Mouse (Mus musculus): Measurements from ENCODE around the gene Sh3bp4.

Sh3bp4 gene

GRCm38 (mm10) chr1:89187441-89187840 is 117.2 kb downstream of the Sh3bp4 start:
- DNase-seq (ENCODE audit: low spot score), result no peak

- no peak for DNase-seq (ENCODE audit: low spot score)
Observed at GRCm38 (mm10) chr1:89188091-89188490, 117.9 kb downstream of the Sh3bp4 start.

GRCm38 (mm10) chr1:89189204-89189603 is 119.0 kb downstream of the Sh3bp4 start:
- no peak for DNase-seq (ENCODE audit: low spot score)

- no peak for DNase-seq (ENCODE audit: low spot score)
Observed at GRCm38 (mm10) chr1:89190621-89191020, 120.4 kb downstream of the Sh3bp4 start.

- peak; percentile 47 for DNase-seq (ENCODE audit: low spot score)
Observed at GRCm38 (mm10) chr1:89191127-89191740, 121.0 kb downstream of the Sh3bp4 start.

GRCm38 (mm10) chr1:89192536-89193220 is 122.5 kb downstream of the Sh3bp4 start:
- DNase-seq (ENCODE audit: low spot score), result no peak

GRCm38 (mm10) chr1:89193576-89193975 is 123.4 kb downstream of the Sh3bp4 start:
- DNase-seq (ENCODE audit: low spot score), result no peak

- peak; percentile 47 for DNase-seq (ENCODE audit: low spot score)
Observed at GRCm38 (mm10) chr1:89195827-89196712, 125.9 kb downstream of the Sh3bp4 start.
